Mouse (Mus musculus): ENCODE results near the gene Abcc2.

Abcc2 gene

DNA sequence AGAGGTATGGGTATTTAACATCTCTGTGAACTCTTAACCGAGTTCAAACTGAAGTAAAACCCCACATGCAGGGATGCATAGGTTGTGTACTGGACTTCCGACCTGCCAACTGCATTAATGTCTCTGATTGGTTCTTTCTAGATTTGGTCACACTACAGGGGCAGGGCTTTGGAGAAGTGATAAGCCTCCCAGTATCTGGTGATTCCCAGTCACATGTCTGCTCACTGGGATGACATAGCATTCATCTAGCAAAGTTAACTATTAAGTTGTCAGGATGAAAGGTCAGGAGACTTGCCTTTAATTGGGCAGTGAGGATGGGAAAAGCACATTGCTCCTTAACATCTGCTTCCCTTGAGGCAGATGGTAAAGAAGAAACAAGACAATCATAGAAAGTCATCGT lies at the start of gene Abcc2:
TSS of gene Abcc2 (plus strand) at position 213 of the 400 bp plus-strand sequence.
- DNase-seq (ENCODE audit: low read depth, low spot score): no peak

DNA sequence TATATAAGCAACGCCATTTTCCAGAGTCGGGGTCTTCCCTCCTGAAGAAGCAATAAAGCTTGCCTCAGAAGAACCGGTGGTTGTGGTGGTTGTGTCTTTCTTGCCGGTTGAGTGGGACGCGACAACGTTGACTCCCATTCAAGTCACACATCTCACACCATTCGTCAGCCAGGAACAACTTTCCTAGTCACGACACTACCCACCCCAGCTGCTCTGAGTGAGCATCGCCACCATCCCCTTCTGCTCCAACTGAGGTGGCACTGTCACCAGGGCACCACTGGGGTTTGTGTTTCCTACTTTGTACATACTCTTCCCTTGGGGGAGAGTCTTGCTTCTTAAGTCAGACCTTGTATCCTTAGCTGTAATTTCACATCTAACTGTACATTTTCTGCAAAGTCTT lies 43.6 kb upstream of the Abcc2 start:
- no peak for DNase-seq (ENCODE audit: low read depth, low spot score)

- no peak for DNase-seq (ENCODE audit: low read depth, low spot score)
These were observed 38.6 kb upstream of the Abcc2 start for GRCm38 (mm10) chr19:43743401-43743800.

GRCm38 (mm10) chr19:43745740-43746139 lies 36.3 kb upstream of the Abcc2 start:
- no peak for DNase-seq (ENCODE audit: low read depth, low spot score)

DNA sequence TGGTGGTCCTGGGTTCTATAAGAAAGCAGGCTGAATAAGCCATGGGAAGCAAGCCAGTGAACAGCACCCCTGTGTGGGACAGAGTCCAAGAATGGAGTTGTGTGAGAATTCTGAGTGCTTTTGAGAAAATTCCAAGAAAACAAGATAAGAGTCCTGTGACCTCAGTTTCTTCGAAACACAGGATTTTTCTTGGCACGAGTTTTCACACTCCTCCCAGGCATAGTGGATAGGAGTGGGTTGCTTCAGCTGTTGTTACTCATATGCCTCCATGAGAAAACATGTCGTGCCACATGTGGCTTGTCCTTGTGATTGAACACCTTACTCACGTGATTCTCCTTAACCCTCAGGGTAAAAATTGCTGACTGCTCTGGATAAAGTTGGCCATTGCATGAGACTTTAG lies 34.1 kb upstream of the Abcc2 start:
- DNase-seq (ENCODE audit: low read depth, low spot score): no peak

GRCm38 (mm10) chr19:43750008-43750407 lies 32.0 kb upstream of the Abcc2 start:
- DNase-seq (ENCODE audit: low read depth, low spot score): no peak

DNA sequence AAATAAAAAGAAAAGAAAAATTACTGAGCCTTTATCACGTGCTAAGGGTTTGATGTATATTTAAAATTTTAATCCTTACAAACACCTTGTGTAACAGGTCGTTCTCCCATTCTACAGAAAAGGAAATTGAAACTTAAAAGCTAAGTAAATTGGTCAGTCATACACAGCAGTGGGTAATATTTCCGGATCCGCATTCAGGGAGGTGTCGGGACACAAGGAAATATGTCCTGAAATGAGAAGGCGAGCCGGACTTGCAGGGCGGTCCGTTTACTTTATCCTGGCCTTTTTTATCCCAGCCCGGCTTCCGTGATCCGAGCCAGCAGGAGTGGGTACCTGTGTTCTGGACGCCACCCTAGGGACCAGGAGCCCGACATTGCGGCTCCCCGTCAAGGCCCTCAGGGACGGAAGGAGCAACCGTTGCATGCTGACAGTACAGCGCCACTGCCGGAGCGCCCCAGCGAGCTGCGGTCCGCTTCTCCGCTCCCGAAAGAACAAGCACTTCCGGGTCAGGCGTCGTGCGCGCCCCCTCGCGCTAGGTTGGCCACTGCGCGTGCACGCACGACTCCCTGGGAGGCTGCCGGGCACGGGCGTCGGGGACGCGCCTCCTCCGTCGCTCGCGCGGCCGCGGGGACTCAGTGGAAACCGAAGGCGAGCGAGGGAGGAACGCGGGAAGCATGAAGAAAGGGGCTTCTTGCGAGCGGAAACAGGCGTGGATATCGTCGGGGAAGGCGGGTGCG lies 29.3 kb upstream of the Abcc2 start, which contains the start of the genes Cutc and Cox15:
TSS of gene Cutc (plus strand) at position 508 of the 737 bp plus-strand sequence.
TSS of gene Cox15 (minus strand) at position 512 of the 737 bp plus-strand sequence.
- DNase-seq (ENCODE audit: low read depth, low spot score): peak; percentile 97

GRCm38 (mm10) chr19:43753226-43753835 lies 28.7 kb upstream of the Abcc2 start:
- peak; percentile 55 for DNase-seq (ENCODE audit: low read depth, low spot score)

- no peak for DNase-seq (ENCODE audit: low read depth, low spot score)
These were observed 27.8 kb upstream of the Abcc2 start for GRCm38 (mm10) chr19:43754237-43754636.

- DNase-seq (ENCODE audit: low read depth, low spot score): no peak
These were observed 27.1 kb upstream of the Abcc2 start for GRCm38 (mm10) chr19:43754872-43755271.

- peak; percentile 48 for DNase-seq (ENCODE audit: low read depth, low spot score)
These were observed 21.5 kb upstream of the Abcc2 start for GRCm38 (mm10) chr19:43760504-43760903.

DNA sequence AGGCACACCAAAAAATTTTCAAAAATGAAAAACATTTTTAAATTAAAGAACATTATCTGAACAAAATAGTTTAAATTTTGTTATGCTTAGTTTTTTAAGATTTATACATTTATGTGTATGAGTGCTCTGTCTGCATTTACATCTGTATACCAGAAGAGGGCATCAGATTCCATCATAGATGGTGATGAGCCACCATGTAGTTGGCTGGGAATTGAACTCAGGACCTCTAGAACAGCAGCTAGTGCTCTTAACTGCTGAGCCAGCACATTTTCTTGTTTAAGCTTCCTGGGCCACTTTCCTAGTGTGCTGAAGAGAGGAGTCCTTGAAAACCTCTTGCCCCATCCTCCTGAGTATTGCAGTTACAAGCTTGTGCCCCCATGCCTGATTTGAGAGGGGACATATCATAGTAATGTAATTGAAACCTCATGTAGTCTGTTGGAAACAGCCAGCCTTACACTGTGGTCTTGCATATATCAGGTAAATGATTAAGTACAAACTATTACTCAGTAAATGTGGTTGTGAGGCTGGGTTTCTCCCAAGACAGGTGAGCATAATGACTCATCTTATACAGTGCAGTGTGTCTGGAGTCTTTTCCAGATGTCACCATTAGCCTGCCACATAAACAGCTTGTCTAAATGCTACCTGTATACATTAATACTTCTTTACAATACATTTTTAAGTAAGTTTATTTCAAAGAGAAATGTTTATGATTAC lies 20.3 kb upstream of the Abcc2 start:
- no peak for DNase-seq (ENCODE audit: low read depth, low spot score)

DNA sequence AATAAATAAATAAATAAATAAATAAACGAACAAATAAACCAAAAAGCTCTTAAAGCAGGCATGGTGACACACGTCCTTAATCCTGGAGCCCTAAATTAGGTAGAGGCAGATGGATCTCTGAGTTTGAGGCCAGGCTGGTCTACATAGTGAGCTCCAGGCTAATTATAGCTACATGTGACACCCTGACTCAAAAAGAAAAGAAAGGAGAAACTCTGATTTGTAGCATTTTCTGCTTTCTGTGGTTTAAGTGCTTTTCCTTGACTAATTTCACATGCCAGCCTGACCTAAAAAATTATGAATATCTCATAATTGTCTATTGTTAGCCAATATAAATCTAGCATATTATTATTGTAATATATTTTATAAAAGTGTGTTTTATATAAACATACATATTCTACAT lies 19.6 kb upstream of the Abcc2 start:
- no peak for DNase-seq (ENCODE audit: low read depth, low spot score)

- DNase-seq (ENCODE audit: low read depth, low spot score): no peak
These were observed 15.5 kb upstream of the Abcc2 start for GRCm38 (mm10) chr19:43766451-43766850.

DNA sequence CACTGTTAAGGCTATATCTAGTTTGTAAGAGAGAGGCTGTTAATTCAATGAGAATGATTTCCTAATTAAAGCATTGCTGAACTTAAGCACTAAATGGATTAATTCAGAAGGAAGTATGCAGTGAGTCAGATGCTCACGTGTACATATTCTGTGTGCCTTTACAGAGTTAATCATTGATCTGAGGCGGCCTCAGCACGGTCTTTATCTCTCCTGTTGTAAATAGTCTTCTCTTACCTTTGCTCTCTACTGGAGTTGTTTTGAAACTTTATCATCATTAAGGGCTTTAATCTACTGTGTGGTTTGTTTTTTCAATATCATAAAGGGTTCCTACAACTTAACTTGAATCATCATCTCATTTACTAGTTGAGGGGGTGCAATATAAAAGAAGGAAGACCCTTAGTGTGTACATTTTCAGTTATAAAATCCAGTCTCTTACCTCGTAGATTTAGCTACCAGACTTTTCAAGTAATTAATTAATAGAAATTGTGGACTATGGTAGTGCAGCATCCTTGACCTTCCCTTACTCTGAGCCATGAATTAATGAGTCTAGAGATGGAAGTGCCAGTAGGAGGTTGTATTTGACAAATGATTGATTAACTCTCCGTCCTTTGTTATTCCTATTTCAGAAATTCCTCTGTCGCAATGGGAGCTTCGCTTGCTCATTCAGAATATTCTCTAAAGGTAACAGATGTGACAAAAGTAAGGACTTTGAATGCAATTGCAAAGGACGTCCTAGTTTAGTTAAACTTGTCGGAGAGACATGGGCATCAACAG lies 14.3 kb upstream of the Abcc2 start:
- DNase-seq (ENCODE audit: low read depth, low spot score): no peak

DNA sequence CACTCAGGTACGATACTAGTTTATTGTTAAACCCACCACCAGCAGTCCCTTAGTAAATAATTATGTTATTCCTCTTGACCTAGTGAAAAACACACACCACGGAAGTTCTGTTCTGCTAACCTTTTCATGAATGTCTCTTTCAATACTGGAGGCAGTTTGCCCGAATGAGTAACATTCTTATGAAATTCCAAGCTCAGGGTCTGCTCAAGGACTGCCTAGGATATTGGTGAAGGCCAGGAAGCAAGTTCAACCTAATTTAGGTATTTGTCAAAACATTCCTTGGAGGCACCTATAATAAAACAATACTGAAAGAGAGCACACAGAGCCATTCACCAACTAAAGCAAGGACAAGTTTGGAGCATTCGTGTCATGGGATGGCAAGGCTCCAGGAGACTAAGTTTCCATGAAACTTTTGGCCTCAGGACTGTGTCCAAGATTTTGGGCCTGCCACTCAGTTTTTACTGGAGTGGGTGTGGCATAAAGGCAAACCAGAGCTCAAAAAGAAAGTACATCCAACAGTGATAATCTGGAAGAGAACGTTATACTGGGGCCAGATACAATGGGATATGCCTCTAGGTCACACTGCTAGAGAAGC lies 12.5 kb upstream of the Abcc2 start:
- no peak for DNase-seq (ENCODE audit: low read depth, low spot score)

- no peak for DNase-seq (ENCODE audit: low read depth, low spot score)
These were observed 11.4 kb upstream of the Abcc2 start for GRCm38 (mm10) chr19:43770584-43770983.

- no peak for DNase-seq (ENCODE audit: low read depth, low spot score)
These were observed 10.5 kb upstream of the Abcc2 start for GRCm38 (mm10) chr19:43771499-43771969.

- no peak for DNase-seq (ENCODE audit: low read depth, low spot score)
These were observed 9.7 kb upstream of the Abcc2 start for GRCm38 (mm10) chr19:43772311-43772710.

GRCm38 (mm10) chr19:43775433-43775832 lies 6.6 kb upstream of the Abcc2 start:
- DNase-seq (ENCODE audit: low read depth, low spot score): no peak

DNA sequence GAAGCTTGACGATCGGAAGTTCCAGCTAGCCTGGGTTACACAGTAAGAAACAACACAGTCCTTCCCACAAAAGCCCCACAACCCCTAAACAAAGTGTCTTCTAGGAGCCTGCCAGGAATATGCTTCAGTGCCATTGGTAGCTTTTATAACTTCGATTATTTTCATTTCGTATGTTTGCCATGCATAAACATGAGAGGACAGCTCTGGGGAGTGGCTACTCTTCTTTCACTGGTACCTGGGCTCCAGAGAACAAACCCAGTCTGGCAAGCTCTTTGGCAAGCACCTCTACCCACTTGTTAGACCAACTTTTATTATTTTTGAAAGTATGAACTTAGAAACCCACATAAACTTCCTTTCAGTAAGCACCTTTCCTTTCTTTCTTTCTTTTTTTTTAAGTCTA lies 5.4 kb upstream of the Abcc2 start:
- DNase-seq (ENCODE audit: low read depth, low spot score): no peak

Data from WW6 (cell line).